Mouse (Mus musculus) kidney, embryonic 16.5 days (tissue): ENCODE results near the gene H2-T23. TPM values are rescaled to one million over a fixed set of nuclear protein-coding genes. Genes with fewer than 3 reads are reported as not detected.
A peak's percentile ranks its signal among the peaks of the same experiment; 100 is the strongest.

ENCODE experiments used
- ATAC-seq: fragments of 200-750 bp; cut with Nextera tagmentation; 2 replicates; pipeline ENCODE4 v1.8.0; 2017; ENCODE audit warnings: moderate TSS enrichment; ENCODE audit not compliant: low FRiP score, low TSS enrichment
- H3K27ac ChIP-seq: fragments of 300-500 bp; sonication (generic); 2 replicates; pipeline ENCODE4 v1.5.1; 2014; ENCODE audit warnings: low read length
- H3K27me3 ChIP-seq: fragments of 300-500 bp; sonication (generic); 2 replicates; pipeline ENCODE4 v1.6.1; 2014; ENCODE audit warnings: low read length, control low read depth, mixed read lengths; ENCODE audit not compliant: insufficient read depth
- H3K36me3 ChIP-seq: fragments of 300-500 bp; sonication (generic); 2 replicates; pipeline ENCODE4 v1.6.1; 2014; ENCODE audit warnings: low read length, control low read depth, mixed read lengths; ENCODE audit not compliant: insufficient read depth
- H3K4me1 ChIP-seq: fragments of 300-500 bp; sonication (generic); 2 replicates; pipeline ENCODE4 v1.6.1; 2014; ENCODE audit warnings: low read length, control low read depth, mixed read lengths; ENCODE audit not compliant: insufficient read depth
- H3K4me2 ChIP-seq: fragments of 300-500 bp; sonication (generic); replicated peaks from 2 replicates; pipeline ENCODE4 v1.6.1; 2014; ENCODE audit warnings: low read depth, low read length
- H3K4me3 ChIP-seq: fragments of 300-500 bp; sonication (generic); 2 replicates; pipeline ENCODE4 v1.5.1; 2014; ENCODE audit warnings: mild to moderate bottlenecking, low read length
- H3K9ac ChIP-seq: fragments of 300-500 bp; sonication (generic); replicated peaks from 2 replicates; pipeline ENCODE4 v1.6.1; 2014; ENCODE audit warnings: low read length
- H3K9me3 ChIP-seq: fragments of 300-500 bp; sonication (generic); 2 replicates; pipeline ENCODE4 v1.6.1; 2016; ENCODE audit warnings: low read length, control low read depth
- WGBS: fragments of 180-500 bp; shearing (Covaris S2); extraction: QIAGEN DNeasy Blood & Tissue Kit; methylation state at CpG from one replicate; pipeline ENCODE4 v1.1.7; 2014; 5-methylcytosine and 5-hydroxymethylcytosine counted together
- polyA plus RNA-seq: library from polyadenylated mRNA; unstranded; fragments of >200 nt; fragmentation: Nextera tagmentation; extraction: Ambion mirVana; gene quantifications from 2 replicates; pipeline ENCODE4 v1.2.1, GENCODE M21; 2015

Gene H2-T23
- polyA plus RNA-seq, 1 experiment from 2014 or later = 5.9 TPM

DNA sequence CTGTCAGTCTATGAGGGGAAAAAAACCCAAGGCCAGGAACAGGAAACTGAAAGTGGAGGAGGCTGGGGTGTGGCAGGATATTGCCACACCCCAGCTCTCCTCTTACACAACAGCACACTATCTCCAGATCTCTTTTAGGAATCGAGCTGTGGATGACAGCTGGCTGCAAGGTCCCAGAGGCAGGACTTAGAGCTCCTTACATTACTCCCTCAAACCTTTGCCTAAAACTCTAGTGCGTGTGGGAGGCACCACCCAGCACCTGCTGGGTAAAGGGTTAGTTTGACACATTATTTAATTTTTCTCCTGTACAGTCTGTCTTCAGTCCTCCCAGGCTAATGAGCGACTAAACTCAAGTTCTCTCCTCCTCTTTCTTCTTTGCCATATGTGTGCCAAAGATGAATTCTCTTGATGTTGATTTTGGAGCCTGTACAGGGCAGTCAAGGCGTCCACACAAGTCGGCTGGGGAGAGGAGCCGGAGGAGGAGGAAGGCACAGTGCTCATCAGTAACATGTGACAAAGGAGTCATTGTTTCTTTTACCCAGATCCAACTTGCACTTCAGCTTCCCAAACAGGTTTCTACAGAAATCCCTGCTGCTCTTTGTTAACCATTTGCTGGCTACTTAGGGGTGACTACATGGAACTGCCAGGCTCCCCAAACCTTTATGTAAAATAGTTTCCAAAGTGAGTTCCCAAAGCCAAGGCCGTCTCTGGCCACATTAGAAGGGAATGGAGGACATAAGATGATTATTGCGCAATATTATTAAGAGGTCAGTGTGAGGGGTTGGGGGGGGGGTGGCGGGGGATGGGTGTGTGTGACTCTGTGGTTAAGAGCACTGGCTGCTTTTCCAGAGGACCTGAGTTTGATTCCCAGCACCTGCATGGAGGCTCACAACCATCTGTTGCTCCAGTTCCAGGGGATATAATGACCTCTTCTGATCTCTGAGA is 8.7 kb downstream of the H2-T23 start:
- H3K27ac ChIP-seq = no peak overlapping the region
- H3K4me1 ChIP-seq = peaks cover 14% of the 10 kb centered on the region
- H3K9me3 ChIP-seq = no peaks in the 10 kb centered on the region
- no peaks in the 10 kb centered on the region for H3K36me3 ChIP-seq
- H3K4me2 ChIP-seq = no peak overlapping the region
- no peaks in the 10 kb centered on the region for H3K27me3 ChIP-seq
- no peak overlapping the region for H3K9ac ChIP-seq
- H3K4me3 ChIP-seq = no peak overlapping the region
- WGBS = 42% methylated on average over 9 of the region's 9 CpGs
- peak; percentile 52; the same call in 1 of the 2 replicates for ATAC-seq

- ATAC-seq = no peak
- no peak overlapping the region for H3K9ac ChIP-seq
- WGBS = 86% methylated on average over 6 of the region's 6 CpGs
- no peaks in the 10 kb centered on the region for H3K9me3 ChIP-seq
- H3K27me3 ChIP-seq = no peaks in the 10 kb centered on the region
- H3K36me3 ChIP-seq = no peaks in the 10 kb centered on the region
- no peak overlapping the region for H3K27ac ChIP-seq
- peaks cover 14% of the 10 kb centered on the region for H3K4me1 ChIP-seq
- H3K4me3 ChIP-seq = no peak overlapping the region
- H3K4me2 ChIP-seq = no peak overlapping the region
These were observed 9.7 kb downstream of the H2-T23 start for GRCm38 (mm10) chr17:36022922-36023321.

DNA sequence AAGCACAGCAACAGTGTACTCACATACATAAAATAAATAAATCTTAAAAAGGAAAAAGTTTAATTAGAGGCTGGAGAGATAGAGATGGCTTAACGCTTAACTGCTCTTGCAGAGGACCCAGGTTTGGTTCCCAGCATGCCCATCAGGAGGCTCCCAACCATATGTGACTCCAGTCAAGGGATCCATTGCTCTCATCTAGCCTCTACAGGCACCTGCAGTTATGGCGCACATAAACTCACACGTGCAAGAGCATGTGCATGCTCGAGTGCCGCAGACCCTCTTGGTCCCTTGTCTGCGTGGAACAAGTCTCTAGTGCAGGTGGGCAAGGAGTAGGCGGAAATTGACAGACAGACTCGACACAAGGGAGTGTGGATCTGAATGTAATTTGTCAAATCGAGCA is 10.6 kb downstream of the H2-T23 start:
- H3K4me2 ChIP-seq = no peak overlapping the region
- H3K4me1 ChIP-seq = peaks cover 14% of the 10 kb centered on the region
- ATAC-seq = no peak
- H3K36me3 ChIP-seq = no peaks in the 10 kb centered on the region
- H3K27me3 ChIP-seq = no peaks in the 10 kb centered on the region
- H3K27ac ChIP-seq = no peak overlapping the region
- H3K9me3 ChIP-seq = no peaks in the 10 kb centered on the region
- 95% methylated on average over 9 of the region's 9 CpGs for WGBS
- H3K9ac ChIP-seq = no peak overlapping the region
- H3K4me3 ChIP-seq = no peak overlapping the region

DNA sequence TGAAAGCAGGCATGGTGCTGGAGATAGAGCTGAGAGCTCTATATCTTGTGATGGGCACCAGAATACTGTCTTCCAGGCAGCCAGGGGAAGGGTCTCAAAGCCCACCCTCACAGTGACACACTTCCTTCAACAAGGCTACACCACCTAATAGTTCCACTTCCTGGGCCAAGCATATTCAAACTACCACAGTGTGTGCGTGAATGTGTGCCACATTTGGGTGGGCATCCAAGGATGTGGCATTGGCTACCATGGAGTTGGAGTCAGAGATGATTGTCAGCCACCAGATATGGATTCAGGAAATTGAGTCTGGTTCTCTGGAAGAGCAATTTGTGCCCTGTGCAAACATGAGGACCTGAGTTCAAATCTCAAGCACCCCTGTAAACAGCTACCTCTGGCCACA is 11.3 kb downstream of the H2-T23 start:
- Histone ChIP-seq H3K4me1 (peaks cover 14% of the 10 kb centered on the region), H3K27me3 (no peaks in the 10 kb centered on the region), H3K4me3 (no peak overlapping the region), H3K27ac (no peak overlapping the region), H3K9ac (no peak overlapping the region), H3K36me3 (no peaks in the 10 kb centered on the region), H3K4me2 (no peak overlapping the region), H3K9me3 (no peaks in the 10 kb centered on the region)
- no peak for ATAC-seq
- WGBS = 94% methylated on average over 1 of the region's 1 CpGs

DNA sequence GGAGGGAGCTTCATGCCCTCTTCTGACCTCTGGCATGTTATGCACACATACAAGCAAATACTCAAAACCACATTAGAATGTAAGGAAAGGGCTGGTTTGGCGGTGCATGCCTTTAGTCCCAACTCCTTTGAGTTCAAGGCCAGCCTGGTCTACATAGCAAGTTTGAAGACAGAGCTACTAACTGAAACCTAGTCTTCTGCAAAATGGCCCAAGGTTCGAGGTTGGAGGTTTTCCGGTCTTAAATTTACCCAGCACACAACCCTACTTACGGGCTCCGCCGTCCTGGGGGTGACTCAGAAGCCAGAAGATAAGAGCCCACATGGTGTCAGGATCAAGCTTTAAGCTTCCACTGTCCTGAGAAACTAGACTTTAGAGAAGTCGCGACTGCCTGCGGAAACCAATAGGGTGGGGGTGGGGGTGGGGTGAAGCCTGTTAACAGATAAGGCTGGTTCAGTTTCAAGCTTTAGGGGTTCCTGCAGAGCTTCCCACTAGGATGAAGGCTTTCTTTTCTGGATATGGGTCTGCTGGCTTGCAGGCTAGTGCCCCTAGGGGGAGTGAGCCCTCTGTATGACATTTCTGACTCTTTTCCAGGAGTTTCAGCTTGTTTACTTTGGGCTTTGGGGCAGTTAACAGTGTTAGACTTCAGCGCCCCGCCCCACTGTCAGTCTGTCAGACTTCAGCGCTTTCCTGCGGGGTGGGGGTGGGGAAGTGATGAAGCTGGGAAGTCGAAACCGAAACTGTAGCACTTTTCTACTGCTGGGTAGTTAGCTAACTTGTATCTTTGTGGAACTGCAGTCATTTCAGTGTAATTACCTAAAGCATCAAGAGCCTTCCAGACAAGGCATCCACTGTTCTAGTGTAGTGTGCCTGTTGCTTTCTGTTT is 12.2 kb downstream of the H2-T23 start, which contains the start of gene H2-T24:
H2-T24 (minus strand) TSS at position 370 of the 883 bp plus-strand sequence.
- Histone ChIP-seq H3K27ac (no peak within 1 kb of the TSS), H3K9me3 (no peaks in the 10 kb centered on the region), H3K4me1 (peaks cover 14% of the 10 kb centered on the region), H3K4me3 (no peak within 1 kb of the TSS), H3K9ac (no peak within 1 kb of the TSS), H3K4me2 (peak within 1 kb of the TSS; percentile 17), H3K36me3 (no peaks in the 10 kb centered on the region), H3K27me3 (no peaks in the 10 kb centered on the region)
- peak; percentile 58 for ATAC-seq
- WGBS = 39% methylated on average over 15 of the region's 15 CpGs

- no peak overlapping the region for H3K4me3 ChIP-seq
- H3K36me3 ChIP-seq = peaks cover 8% of the 10 kb centered on the region
- H3K9ac ChIP-seq = no peak overlapping the region
- 68% methylated on average over 3 of the region's 3 CpGs for WGBS
- ATAC-seq = no peak
- H3K27ac ChIP-seq = no peak overlapping the region
- no peaks in the 10 kb centered on the region for H3K27me3 ChIP-seq
- H3K4me1 ChIP-seq = peaks cover 14% of the 10 kb centered on the region
- no peak overlapping the region for H3K4me2 ChIP-seq
- no peaks in the 10 kb centered on the region for H3K9me3 ChIP-seq
These were observed 13.1 kb downstream of the H2-T23 start for GRCm38 (mm10) chr17:36019519-36019918.

GRCm38 (mm10) chr17:36018979-36019378 is 13.7 kb downstream of the H2-T23 start:
- WGBS = 72% methylated on average over 2 of the region's 2 CpGs
- Histone ChIP-seq H3K27me3 (no peaks in the 10 kb centered on the region), H3K9ac (no peak overlapping the region)

GRCm38 (mm10) chr17:36017046-36017445 is 15.6 kb downstream of the H2-T23 start:
- no peaks in the 10 kb centered on the region for H3K9me3 ChIP-seq
- no peak overlapping the region for H3K27ac ChIP-seq
- H3K27me3 ChIP-seq = no peaks in the 10 kb centered on the region
- peaks cover 13% of the 10 kb centered on the region for H3K36me3 ChIP-seq
- no peak for ATAC-seq
- no peak overlapping the region for H3K4me2 ChIP-seq
- 91% methylated on average over 5 of the region's 5 CpGs for WGBS
- no peak overlapping the region for H3K4me3 ChIP-seq
- no peaks in the 10 kb centered on the region for H3K4me1 ChIP-seq
- no peak overlapping the region for H3K9ac ChIP-seq

More at GRCm38 (mm10) chr17:36018979-36019378, 13.7 kb downstream of the H2-T23 start:
- H3K27ac ChIP-seq = no peak overlapping the region
- ATAC-seq = no peak
- H3K36me3 ChIP-seq = peaks cover 13% of the 10 kb centered on the region
- no peaks in the 10 kb centered on the region for H3K9me3 ChIP-seq
- H3K4me2 ChIP-seq = no peak overlapping the region
- H3K4me1 ChIP-seq = peaks cover 10% of the 10 kb centered on the region
- no peak overlapping the region for H3K4me3 ChIP-seq

- WGBS = 91% methylated on average over 5 of the region's 5 CpGs
- Histone ChIP-seq H3K4me3 (no peak overlapping the region), H3K4me2 (no peak overlapping the region), H3K27me3 (no peaks in the 10 kb centered on the region), H3K4me1 (no peaks in the 10 kb centered on the region), H3K27ac (no peak overlapping the region), H3K36me3 (peaks cover 13% of the 10 kb centered on the region), H3K9ac (no peak overlapping the region), H3K9me3 (no peaks in the 10 kb centered on the region)
- no peak for ATAC-seq
These were observed 17.7 kb downstream of the H2-T23 start for GRCm38 (mm10) chr17:36014977-36015376.
